Mouse (Mus musculus) gastrocnemius, postnatal 36 days (tissue): ENCODE results near the gene Cd28. TPM values are rescaled to one million over a fixed set of nuclear protein-coding genes. Genes with fewer than 3 reads are reported as not detected.

Experiments
- total RNA-seq, 2 experiments: library from RNA; stranded (reverse); gene quantifications; 2 replicates each; pipeline ENCODE4 v1.2.3; 2021

The Cd28 gene
- total RNA-seq, 2 experiments from 2014 or later, result 2.2 to 2.6 TPM

Other genes starting within 250 kb of the Cd28 start
- gene Raph1, start 149.7 kb upstream of the Cd28 start, total RNA-seq, result 10 to 100 TPM; 17.1 to 21.1 TPM
- gene Ctla4, start 170.2 kb downstream of the Cd28 start, total RNA-seq, result under 1 TPM in 1 of 2 experiments, not detected in 1; 0.13 TPM